Mouse (Mus musculus) G1E (cell line): ENCODE results near the gene Epn2.

Source experiments
- CTCF ChIP-seq: IDR thresholded peaks from 2 replicates; pipeline ENCODE4 v1.5.1; 2012; ENCODE audit warnings: low read depth, low read length, inconsistent platforms, mixed read lengths
- GATA1 ChIP-seq: IDR thresholded peaks from 2 replicates; pipeline ENCODE4 v1.6.1; 2012; ENCODE audit warnings: borderline replicate concordance, low read length, inconsistent platforms, mixed read lengths
- GATA2 ChIP-seq: IDR thresholded peaks from 2 replicates; pipeline ENCODE4 v1.6.1; 2012; ENCODE audit warnings: low read depth, low read length, inconsistent platforms, borderline replicate concordance
- POLR2AphosphoS5 ChIP-seq: IDR thresholded peaks from 2 replicates; pipeline ENCODE4 v1.6.1; 2012; ENCODE audit warnings: low read depth, low read length, inconsistent platforms; ENCODE audit not compliant: insufficient replicate concordance
- TAL1 ChIP-seq: conservative IDR thresholded peaks from 2 replicates; pipeline ENCODE4 v1.6.1; 2012; ENCODE audit warnings: low read depth, low read length, inconsistent platforms, mixed read lengths

DNA sequence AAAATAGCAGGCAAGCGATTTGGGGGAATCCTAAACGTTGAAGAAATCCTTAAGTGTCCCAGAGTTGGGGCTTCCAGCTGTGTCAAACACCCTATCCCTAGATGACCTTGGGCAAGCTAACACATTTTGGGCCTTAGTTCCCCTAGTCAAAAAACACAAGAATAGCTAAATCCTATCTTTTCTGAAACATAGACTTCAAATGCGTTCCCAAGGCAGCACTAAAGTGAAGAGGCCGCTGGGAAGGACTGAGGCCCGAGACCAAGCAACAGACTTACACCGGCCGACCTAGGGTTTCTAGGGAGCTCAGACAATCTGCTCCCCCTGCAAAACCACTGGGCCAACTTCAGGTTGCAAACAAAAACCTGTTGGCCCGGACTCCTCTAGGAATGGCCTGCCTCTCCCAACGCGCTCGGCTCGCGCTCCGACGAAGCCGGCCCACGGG lies 925 bp downstream of the Epn2 start:
- TF ChIP-seq CTCF: no peak
- TF ChIP-seq POLR2AphosphoS5: no peak
- no peak for TF ChIP-seq GATA1
- TF ChIP-seq GATA2: no peak
- no peak for TF ChIP-seq TAL1
